Mouse (Mus musculus) stomach, postnatal 0 days (tissue): ENCODE measurements around the gene Ctsk.

Experiments used
- CTCF ChIP-seq: IDR thresholded peaks from 2 replicates; pipeline ENCODE4 v1.5.1; 2016; ENCODE audit warnings: antibody characterized with exemption, low read depth, mild to moderate bottlenecking, moderate library complexity
- EP300 ChIP-seq: optimal IDR thresholded peaks from 2 replicates; pipeline ENCODE3; 2016; ENCODE audit warnings: antibody characterized with exemption

DNA sequence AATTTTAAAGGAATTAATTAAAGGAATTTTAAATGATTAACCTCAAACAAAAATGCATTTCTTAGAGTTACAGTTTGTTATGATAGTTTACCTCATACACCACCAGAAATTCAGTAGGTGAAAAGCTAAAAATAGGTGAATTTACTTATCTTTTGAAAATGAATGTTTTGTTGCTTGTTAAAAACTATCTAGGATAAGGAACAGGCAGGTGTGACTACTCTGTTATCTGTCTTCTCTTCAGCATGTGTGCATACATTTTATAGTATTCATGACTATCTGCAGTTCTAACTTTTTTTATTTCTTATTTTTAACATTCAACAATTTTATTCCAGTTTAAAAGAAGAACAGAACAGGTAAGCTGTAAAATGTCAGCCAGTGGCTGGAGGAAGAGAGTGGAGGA is 35.2 kb upstream of the Ctsk start:
- TF ChIP-seq EP300 (no peak), CTCF (no peak)
